Mouse (Mus musculus) megakaryocyte, embryonic 14.5 days (primary cell): ENCODE data around the gene Pold1.

ENCODE experiments used
- FLI1 ChIP-seq: IDR thresholded peaks from 2 replicates; pipeline ENCODE4 v1.6.1; 2012; ENCODE audit warnings: low read length, inconsistent platforms, mixed read lengths
- GATA1 ChIP-seq: IDR thresholded peaks from 3 replicates; pipeline ENCODE4 v1.6.1; 2012; ENCODE audit warnings: mixed read lengths, low read length, inconsistent platforms, borderline replicate concordance

DNA sequence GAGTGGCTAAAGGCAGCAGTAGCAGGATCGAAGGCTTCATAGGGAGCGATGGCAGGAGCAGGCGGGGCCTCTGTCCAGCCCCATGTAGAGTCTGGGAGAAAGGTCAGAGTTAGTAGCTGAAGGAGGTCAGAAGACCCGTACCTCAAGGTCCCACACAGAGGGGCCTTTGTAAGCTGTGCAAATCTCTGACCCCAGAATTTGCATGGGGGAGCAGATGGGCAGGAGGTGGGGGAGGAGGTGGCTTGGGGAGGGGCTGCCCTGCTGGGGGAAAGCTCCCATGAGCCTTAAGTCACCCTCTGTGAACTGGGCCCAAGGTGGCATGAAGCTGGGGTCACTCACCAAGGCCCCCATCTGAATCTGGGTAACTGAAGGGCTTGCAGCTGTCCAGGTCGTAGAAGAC is 19.1 kb downstream of the Pold1 start:
- TF ChIP-seq GATA1 (no peak), FLI1 (no peak)
